Mouse (Mus musculus): Measurements from ENCODE around the gene Hipk2. TPM values are rescaled to one million over a fixed set of nuclear protein-coding genes. Genes with fewer than 3 reads are reported as not detected.

Hipk2 gene
- 16.9 and 19.8 TPM in 2 replicates for polyA plus RNA-seq (2012; rRNA removed)

DNA sequence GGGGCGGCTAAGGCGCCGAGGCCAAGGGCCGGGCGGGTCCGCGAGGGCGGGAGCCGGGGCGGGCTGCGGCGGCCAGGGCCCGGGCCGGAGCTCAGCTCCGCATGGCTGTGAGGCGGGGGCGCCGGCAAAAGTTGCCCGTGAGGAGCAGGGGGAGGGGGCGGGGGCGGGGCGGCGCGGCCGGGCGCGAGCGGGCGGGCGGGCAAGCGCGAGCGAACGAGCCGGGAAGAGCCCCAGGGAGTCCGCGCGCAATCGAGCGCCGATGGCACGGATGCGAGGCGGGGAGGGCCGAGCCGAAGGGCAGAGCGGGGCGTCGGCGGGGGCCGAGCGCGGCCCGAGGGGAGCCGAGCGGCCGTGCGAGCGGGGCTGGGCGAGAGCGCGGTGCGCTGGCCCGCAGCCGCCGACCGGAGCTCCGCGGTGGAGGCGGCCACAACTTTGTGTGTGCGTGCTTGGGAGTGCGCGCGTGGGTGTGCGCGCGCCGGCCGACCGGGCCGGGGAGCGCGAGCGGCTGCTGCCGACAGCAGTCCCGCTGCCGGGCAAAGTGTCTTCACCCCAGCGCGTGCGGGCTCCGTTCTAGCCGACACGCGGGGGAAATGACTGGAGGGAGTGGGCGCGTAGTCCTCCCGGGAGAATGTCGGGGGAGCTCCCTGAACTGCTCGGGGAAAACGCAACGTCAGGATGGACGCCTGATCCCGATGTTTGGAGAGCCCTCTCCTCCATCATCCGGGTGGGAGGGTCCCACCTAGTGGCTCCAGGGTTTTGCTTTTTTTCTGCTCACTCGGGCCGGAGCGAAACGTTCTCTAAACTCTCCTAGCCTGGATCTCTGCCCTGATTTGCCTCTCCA lies at the start of gene Hipk2:
Hipk2 (minus strand) TSS at position 95 of the 841 bp plus-strand sequence.
- WGBS, result 1% methylated on average over 106 of the region's 108 CpGs
- H3K27me3 ChIP-seq (ENCODE audit: control insufficient read depth, insufficient read depth, low read length), result no peaks in the 10 kb centered on the region
- H3K36me3 ChIP-seq (ENCODE audit: control insufficient read depth, insufficient read depth, low read length), result no peaks in the 10 kb centered on the region
- H3K4me3 ChIP-seq (ENCODE audit: control insufficient read depth, insufficient read depth, low read length), result peak within 1 kb of the TSS; percentile 99
- 0 out of 2 replicates have a peak, but pooled peaks have one; percentile 14 for TF ChIP-seq CTCF (IDR thresholded peaks at IDR 0.05; ENCODE audit: borderline replicate concordance, control insufficient read depth, extremely low read depth, insufficient read depth, low read length, poor library complexity)
- TF ChIP-seq POLR2A (IDR thresholded peaks at IDR 0.05; ENCODE audit: control insufficient read depth, extremely low read depth, insufficient read depth, low read length, poor library complexity), result no peak
- H3K4me1 ChIP-seq (replicated peaks; ENCODE audit: control insufficient read depth, insufficient read depth, low read length), result 0 out of 2 replicates have a peak, but pooled peaks cover 4% of the 10 kb centered on the region
- H3K27ac ChIP-seq (ENCODE audit: control insufficient read depth, insufficient read depth, low read length), result no peak within 1 kb of the TSS; the same call in 1 of the 2 replicates
- peak; percentile 83 for DNase-seq

DNA sequence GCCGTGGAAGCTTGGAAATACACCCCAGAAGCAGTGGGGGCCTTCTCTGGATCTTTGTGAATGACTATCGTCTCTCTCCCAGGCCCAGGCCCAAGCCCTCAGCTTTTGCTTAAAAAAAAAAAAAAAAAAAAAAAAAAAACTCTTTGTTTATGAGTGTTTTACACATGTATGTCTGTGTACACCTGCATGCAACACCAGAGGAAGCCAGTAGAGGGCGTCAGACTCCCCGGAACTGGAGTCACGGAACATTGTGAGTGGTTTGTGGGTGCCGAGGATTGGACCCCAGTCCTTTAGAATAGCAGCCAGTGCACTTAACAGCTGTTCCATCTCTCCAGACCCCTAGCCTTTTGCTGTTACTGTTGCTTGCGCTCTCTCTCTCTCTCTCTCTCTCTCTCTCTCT lies 49.8 kb upstream of the Hipk2 start:
- no peak overlapping the region for H3K4me3 ChIP-seq (ENCODE audit: control insufficient read depth, insufficient read depth, low read length)
- H3K36me3 ChIP-seq (ENCODE audit: control insufficient read depth, insufficient read depth, low read length), result no peaks in the 10 kb centered on the region
- H3K4me1 ChIP-seq (replicated peaks; ENCODE audit: control insufficient read depth, insufficient read depth, low read length), result no peaks in the 10 kb centered on the region
- 84% methylated on average over 7 of the region's 7 CpGs for WGBS
- TF ChIP-seq CTCF (IDR thresholded peaks at IDR 0.05; ENCODE audit: borderline replicate concordance, control insufficient read depth, extremely low read depth, insufficient read depth, low read length, poor library complexity) (no peak), POLR2A (IDR thresholded peaks at IDR 0.05; ENCODE audit: control insufficient read depth, extremely low read depth, insufficient read depth, low read length, poor library complexity) (no peak)
- no peak overlapping the region for H3K27ac ChIP-seq (ENCODE audit: control insufficient read depth, insufficient read depth, low read length)
- H3K27me3 ChIP-seq (ENCODE audit: control insufficient read depth, insufficient read depth, low read length), result no peaks in the 10 kb centered on the region
- DNase-seq, result no peak

DNA sequence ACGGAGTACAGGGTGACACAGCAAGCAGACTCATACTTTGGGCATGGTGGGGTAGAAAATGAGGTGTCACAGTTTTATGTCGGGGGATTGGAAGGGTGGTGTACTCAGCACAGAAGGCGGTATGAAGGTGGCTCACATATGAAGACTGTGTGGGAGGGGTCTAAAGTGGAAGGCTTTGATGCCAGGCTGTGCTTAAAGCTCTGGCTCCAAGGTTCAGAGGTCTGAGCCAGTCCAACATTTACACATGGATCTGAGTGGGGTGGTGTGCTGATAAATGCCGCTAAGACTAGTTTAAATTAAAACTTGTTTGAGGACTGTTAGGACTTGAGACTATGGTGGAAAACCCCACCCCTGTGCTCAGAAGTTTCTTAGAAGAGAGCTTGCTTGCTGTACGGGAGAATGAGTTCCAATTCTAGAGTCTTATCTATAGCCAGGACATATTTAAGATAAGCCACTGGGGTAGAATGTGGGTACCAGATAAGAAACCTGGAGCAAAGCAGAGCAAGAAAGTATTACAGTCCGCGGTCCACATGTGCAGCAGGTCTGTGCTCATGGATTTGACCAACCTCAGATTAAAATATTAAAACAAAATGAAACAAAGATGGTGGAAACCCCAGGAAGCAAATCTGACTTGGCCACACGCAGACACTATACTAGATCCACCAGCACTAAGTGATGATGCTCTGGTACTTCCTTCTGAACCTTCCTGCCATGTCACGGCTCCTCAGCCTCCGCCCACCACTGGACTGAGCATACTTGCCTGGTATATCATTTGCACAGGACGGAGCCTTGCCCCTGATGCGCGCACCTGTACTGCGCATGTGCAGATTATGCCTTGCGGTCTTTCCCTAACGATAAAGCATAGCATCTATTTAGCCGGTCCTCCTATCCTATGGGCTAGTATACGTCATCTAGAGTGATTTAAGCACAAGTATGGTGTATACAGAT lies 48.2 kb upstream of the Hipk2 start:
- no peaks in the 10 kb centered on the region for H3K4me1 ChIP-seq (replicated peaks; ENCODE audit: control insufficient read depth, insufficient read depth, low read length)
- no peak overlapping the region for H3K4me3 ChIP-seq (ENCODE audit: control insufficient read depth, insufficient read depth, low read length)
- 96% methylated on average over 18 of the region's 18 CpGs for WGBS
- H3K27me3 ChIP-seq (ENCODE audit: control insufficient read depth, insufficient read depth, low read length), result no peaks in the 10 kb centered on the region
- H3K27ac ChIP-seq (ENCODE audit: control insufficient read depth, insufficient read depth, low read length), result no peak overlapping the region
- no peak for TF ChIP-seq POLR2A (IDR thresholded peaks at IDR 0.05; ENCODE audit: control insufficient read depth, extremely low read depth, insufficient read depth, low read length, poor library complexity)
- no peak for TF ChIP-seq CTCF (IDR thresholded peaks at IDR 0.05; ENCODE audit: borderline replicate concordance, control insufficient read depth, extremely low read depth, insufficient read depth, low read length, poor library complexity)
- no peak for DNase-seq
- H3K36me3 ChIP-seq (ENCODE audit: control insufficient read depth, insufficient read depth, low read length), result no peaks in the 10 kb centered on the region

- WGBS, result 97% methylated on average over 4 of the region's 4 CpGs
- no peak for DNase-seq
- Histone ChIP-seq H3K4me3 (ENCODE audit: control insufficient read depth, insufficient read depth, low read length) (no peak overlapping the region), H3K36me3 (ENCODE audit: control insufficient read depth, insufficient read depth, low read length) (no peaks in the 10 kb centered on the region), H3K27me3 (ENCODE audit: control insufficient read depth, insufficient read depth, low read length) (no peaks in the 10 kb centered on the region), H3K4me1 (replicated peaks; ENCODE audit: control insufficient read depth, insufficient read depth, low read length) (no peaks in the 10 kb centered on the region), H3K27ac (ENCODE audit: control insufficient read depth, insufficient read depth, low read length) (no peak overlapping the region)
- no peak for TF ChIP-seq POLR2A (IDR thresholded peaks at IDR 0.05; ENCODE audit: control insufficient read depth, extremely low read depth, insufficient read depth, low read length, poor library complexity)
- no peak for TF ChIP-seq CTCF (IDR thresholded peaks at IDR 0.05; ENCODE audit: borderline replicate concordance, control insufficient read depth, extremely low read depth, insufficient read depth, low read length, poor library complexity)
These were observed 47.5 kb upstream of the Hipk2 start for GRCm38 (mm10) chr6:38923450-38923849.

DNA sequence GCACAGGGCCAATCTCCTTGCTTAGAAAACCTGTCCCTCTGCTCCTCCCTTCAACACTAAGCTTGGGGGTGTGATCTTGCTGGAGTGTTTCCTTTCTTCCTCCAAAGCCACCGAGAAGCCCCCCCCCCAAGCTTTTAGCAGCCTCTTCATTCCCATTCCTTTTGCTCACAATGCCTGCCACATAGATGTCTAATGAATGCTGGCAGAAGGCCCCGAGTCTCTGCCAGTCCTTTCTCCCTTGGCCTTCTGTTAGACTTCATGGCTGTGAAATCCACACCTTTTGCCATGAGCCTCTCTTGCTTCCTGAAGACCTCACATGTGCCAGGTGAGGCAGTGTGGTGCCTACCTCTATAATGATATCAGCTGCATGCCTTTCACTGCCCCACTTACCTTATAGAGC lies 46.6 kb upstream of the Hipk2 start:
- 85% methylated on average over 2 of the region's 2 CpGs for WGBS
- Histone ChIP-seq H3K27ac (ENCODE audit: control insufficient read depth, insufficient read depth, low read length) (no peak overlapping the region), H3K4me3 (ENCODE audit: control insufficient read depth, insufficient read depth, low read length) (no peak overlapping the region), H3K4me1 (replicated peaks; ENCODE audit: control insufficient read depth, insufficient read depth, low read length) (no peaks in the 10 kb centered on the region), H3K27me3 (ENCODE audit: control insufficient read depth, insufficient read depth, low read length) (no peaks in the 10 kb centered on the region), H3K36me3 (ENCODE audit: control insufficient read depth, insufficient read depth, low read length) (no peaks in the 10 kb centered on the region)
- TF ChIP-seq POLR2A (IDR thresholded peaks at IDR 0.05; ENCODE audit: control insufficient read depth, extremely low read depth, insufficient read depth, low read length, poor library complexity), result no peak
- TF ChIP-seq CTCF (IDR thresholded peaks at IDR 0.05; ENCODE audit: borderline replicate concordance, control insufficient read depth, extremely low read depth, insufficient read depth, low read length, poor library complexity), result no peak
- DNase-seq, result no peak

- H3K4me1 ChIP-seq (replicated peaks; ENCODE audit: control insufficient read depth, insufficient read depth, low read length), result no peaks in the 10 kb centered on the region
- 94% methylated on average over 8 of the region's 8 CpGs for WGBS
These were observed 45.8 kb upstream of the Hipk2 start for GRCm38 (mm10) chr6:38921810-38922116.

More at GRCm38 (mm10) chr6:38921810-38922116, 45.8 kb upstream of the Hipk2 start:
- H3K36me3 ChIP-seq (ENCODE audit: control insufficient read depth, insufficient read depth, low read length), result no peaks in the 10 kb centered on the region
- no peak for DNase-seq
- H3K27me3 ChIP-seq (ENCODE audit: control insufficient read depth, insufficient read depth, low read length), result no peaks in the 10 kb centered on the region
- H3K4me3 ChIP-seq (ENCODE audit: control insufficient read depth, insufficient read depth, low read length), result no peak overlapping the region
- H3K27ac ChIP-seq (ENCODE audit: control insufficient read depth, insufficient read depth, low read length), result no peak overlapping the region
- TF ChIP-seq CTCF (IDR thresholded peaks at IDR 0.05; ENCODE audit: borderline replicate concordance, control insufficient read depth, extremely low read depth, insufficient read depth, low read length, poor library complexity), result no peak
- TF ChIP-seq POLR2A (IDR thresholded peaks at IDR 0.05; ENCODE audit: control insufficient read depth, extremely low read depth, insufficient read depth, low read length, poor library complexity), result no peak

Data from thymus, adult 2 months (tissue).